Mouse (Mus musculus) splenic B cell, adult 2 months (primary cell): ENCODE data around the gene Fbxw4.
A peak's percentile ranks its signal among the peaks of the same experiment; 100 is the strongest.

Experiments used
- DNase-seq: peaks from one replicate; pipeline ENCODE4 v3.0.0-alpha.2; 2011; ENCODE audit warnings: low read depth, low spot score
- H3K27me3 ChIP-seq: 2 replicates; pipeline ENCODE4 v1.6.1; 2012; ENCODE audit warnings: mild to moderate bottlenecking, low read length, moderate library complexity, mixed read lengths; ENCODE audit not compliant: control insufficient read depth, poor library complexity, insufficient read depth, severe bottlenecking
- H3K36me3 ChIP-seq: 2 replicates; pipeline ENCODE4 v1.6.1; 2012; ENCODE audit warnings: mild to moderate bottlenecking, low read length, moderate library complexity, mixed read lengths; ENCODE audit not compliant: control insufficient read depth, poor library complexity, insufficient read depth, severe bottlenecking

Fbxw4 gene

DNA sequence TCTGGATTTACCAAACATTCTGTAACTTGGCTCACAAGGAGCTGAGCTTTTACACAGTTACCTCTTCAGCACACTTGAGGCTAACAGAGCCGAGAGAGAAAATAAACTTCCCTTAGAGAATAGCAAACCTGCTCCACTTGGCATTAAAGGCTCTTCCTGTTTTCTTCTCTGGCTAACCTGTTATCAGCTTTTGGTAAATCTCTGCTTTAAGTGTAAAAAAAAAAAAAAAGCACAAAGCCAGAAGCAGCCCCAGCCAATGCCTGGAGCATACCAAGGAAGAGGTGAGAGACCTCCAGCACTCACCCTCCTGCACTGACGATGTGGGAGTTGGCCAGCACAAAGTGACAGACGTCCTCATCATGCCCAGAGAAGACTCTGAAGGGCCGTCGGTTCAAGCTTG, 24.2 kb downstream of the Fbxw4 start:
- Histone ChIP-seq H3K36me3 (peaks cover 6% of the 10 kb centered on the region), H3K27me3 (no peaks in the 10 kb centered on the region)
- DNase-seq, result no peak

DNA sequence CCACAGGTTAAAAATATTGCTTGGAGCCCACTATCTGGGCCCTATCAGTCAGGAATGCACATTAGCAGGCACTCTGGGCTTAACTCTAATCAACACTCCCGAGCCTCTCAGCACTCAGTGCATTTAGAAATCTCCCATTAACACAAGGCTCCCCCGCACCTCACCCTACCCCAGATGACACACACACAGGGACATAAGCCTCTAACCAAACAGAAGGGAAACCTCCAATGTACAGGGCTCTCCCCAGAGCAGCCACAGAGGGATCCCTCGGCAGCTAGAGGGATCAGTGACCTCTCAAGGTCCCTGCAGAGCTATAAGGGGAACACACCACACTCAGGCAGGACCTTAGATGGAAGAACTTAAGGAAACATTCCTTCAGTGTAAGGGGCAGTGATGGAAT, 28.5 kb downstream of the Fbxw4 start:
- no peak for DNase-seq
- no peaks in the 10 kb centered on the region for H3K27me3 ChIP-seq
- H3K36me3 ChIP-seq, result peaks cover 6% of the 10 kb centered on the region

DNA sequence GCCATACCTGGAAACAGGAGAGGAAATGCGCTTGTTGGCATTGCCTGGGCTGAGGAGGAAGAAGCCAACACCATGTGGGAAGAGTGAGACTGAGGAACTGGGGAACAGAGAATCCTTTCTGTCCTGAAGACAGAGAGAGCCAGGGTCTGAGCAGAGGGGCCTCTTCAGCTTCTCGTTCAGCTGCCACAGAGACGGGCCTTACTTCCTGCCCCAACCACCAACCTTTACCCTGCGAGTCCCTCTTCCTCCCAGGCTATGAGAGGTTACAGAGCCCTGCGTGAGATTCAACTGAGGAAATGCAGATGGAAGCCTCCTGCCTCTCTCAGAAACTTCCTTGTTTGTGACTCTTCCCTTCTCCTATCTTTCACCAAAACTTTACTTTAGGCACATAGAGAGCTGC, 29.2 kb downstream of the Fbxw4 start:
- peaks cover 6% of the 10 kb centered on the region for H3K36me3 ChIP-seq
- no peak for DNase-seq
- no peaks in the 10 kb centered on the region for H3K27me3 ChIP-seq

- peaks cover 3% of the 10 kb centered on the region for H3K36me3 ChIP-seq
- DNase-seq, result peak; percentile 27
- no peaks in the 10 kb centered on the region for H3K27me3 ChIP-seq
These were observed 30.9 kb downstream of the Fbxw4 start for GRCm38 (mm10) chr19:45629219-45629618.

- no peak for DNase-seq
- Histone ChIP-seq H3K36me3 (peaks cover 3% of the 10 kb centered on the region), H3K27me3 (no peaks in the 10 kb centered on the region)
These were observed 31.5 kb downstream of the Fbxw4 start for GRCm38 (mm10) chr19:45628649-45629048.

DNA sequence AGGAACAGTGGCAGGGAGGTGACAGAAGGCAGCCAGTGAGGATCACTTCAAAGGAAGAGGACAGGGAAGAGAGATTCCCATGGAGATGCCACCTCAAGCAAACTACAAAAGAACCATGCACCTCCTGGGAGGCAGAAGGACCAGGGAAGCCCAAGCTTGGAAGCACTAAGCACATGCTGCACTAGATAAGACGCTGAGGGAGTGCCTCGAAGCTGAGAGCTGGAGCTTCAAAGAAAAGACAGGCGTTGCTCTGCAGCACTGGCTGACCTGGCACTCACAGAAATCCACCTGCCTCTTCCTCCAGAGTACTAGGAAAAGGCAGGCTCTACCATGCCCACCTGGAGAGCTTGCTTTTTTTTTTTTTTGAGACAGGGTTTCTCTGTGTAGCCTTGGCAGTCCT, 33.1 kb downstream of the Fbxw4 start:
- no peaks in the 10 kb centered on the region for H3K27me3 ChIP-seq
- H3K36me3 ChIP-seq, result peaks cover under 1% of the 10 kb centered on the region
- no peak for DNase-seq

- Histone ChIP-seq H3K27me3 (no peaks in the 10 kb centered on the region), H3K36me3 (no peaks in the 10 kb centered on the region; the same call in 1 of the 2 replicates)
- DNase-seq, result peak; percentile 43
These were observed 36.4 kb downstream of the Fbxw4 start for GRCm38 (mm10) chr19:45623710-45624109.

DNA sequence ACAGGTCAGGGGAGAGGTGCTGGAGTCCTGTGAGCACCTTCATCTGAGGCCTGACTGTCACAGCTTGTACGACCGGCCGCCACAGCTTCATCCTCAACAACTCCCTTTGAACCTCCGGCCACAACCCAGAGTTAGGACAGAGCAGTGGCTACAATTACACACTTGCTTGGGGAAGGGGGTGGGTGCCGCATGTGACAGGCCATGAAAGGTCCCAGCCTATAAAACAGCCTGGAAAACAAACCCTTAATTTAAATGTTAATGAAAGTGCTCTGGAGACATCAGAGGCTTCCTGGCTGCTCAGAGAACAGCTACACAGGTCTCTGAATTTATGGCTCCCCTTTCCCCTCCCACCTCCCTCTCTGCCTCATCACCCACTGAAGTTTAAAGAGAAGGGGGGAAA, 38.0 kb downstream of the Fbxw4 start:
- DNase-seq, result no peak
- Histone ChIP-seq H3K36me3 (no peaks in the 10 kb centered on the region; the same call in 1 of the 2 replicates), H3K27me3 (no peaks in the 10 kb centered on the region)

DNA sequence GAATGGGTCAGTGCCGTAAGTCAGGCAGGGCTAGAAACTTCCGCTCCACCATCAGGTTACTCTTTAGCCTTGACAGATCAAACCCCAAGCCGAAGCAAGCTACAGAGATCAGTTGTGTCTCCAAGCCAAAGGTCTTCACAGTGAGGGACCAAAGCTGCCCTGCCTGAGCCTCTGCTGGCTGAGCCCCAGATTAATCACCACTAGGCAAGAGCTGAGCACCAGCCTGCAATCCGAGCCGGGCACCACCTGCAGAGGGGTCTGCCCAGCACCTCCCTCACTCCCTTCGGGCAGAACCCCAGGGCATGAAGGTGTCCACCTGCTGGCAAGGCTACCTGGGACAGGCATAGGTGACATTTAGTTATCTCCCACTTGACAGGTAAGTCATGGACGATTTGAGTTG, 39.1 kb downstream of the Fbxw4 start:
- DNase-seq, result no peak
- no peaks in the 10 kb centered on the region for H3K27me3 ChIP-seq
- no peaks in the 10 kb centered on the region; the same call in 1 of the 2 replicates for H3K36me3 ChIP-seq

DNA sequence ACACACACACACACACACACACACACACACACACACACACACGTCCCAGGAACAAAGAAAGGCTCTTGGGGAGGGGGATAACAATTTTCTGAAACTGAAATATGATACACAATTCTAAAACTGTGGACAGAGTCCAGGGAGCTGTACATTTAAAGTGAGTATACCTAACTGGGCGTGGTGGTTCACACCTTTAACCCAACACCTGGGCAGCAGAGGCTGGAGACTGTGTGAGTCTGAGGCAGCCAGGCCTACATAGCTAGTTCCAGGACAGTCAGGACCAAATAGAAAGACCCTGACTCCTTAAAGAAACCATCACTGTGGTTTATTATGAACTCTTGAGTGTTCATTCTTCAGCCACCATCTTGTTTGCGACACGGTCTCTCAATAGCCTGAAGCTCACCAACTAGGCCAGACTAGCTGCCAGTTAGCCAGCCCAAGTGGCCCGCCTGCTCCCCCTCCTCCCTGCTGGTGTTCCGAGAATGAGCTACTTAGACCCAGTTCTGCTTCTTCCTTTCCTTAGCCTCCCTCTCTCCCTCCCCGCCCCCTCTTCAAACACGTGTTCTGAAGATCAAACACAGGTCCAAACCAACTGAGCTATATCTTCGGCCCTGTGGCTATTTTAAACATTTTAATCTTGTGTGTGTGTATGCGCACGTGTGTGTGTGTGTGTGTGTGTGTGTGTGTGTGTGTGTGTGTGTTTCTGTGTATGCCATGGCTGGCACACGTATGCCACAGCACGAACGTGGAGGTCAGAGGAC, 40.2 kb downstream of the Fbxw4 start:
- DNase-seq, result no peak
- no peaks in the 10 kb centered on the region for H3K27me3 ChIP-seq
- H3K36me3 ChIP-seq, result no peaks in the 10 kb centered on the region

GRCm38 (mm10) chr19:45618184-45618583, 41.9 kb downstream of the Fbxw4 start:
- DNase-seq, result no peak
- H3K27me3 ChIP-seq, result no peaks in the 10 kb centered on the region
- H3K36me3 ChIP-seq, result no peaks in the 10 kb centered on the region

GRCm38 (mm10) chr19:45616735-45617134, 43.4 kb downstream of the Fbxw4 start:
- DNase-seq, result no peak
- H3K36me3 ChIP-seq, result no peaks in the 10 kb centered on the region
- no peaks in the 10 kb centered on the region for H3K27me3 ChIP-seq

GRCm38 (mm10) chr19:45616214-45616518, 43.9 kb downstream of the Fbxw4 start:
- no peak for DNase-seq
- no peaks in the 10 kb centered on the region for H3K36me3 ChIP-seq
- H3K27me3 ChIP-seq, result no peaks in the 10 kb centered on the region

DNA sequence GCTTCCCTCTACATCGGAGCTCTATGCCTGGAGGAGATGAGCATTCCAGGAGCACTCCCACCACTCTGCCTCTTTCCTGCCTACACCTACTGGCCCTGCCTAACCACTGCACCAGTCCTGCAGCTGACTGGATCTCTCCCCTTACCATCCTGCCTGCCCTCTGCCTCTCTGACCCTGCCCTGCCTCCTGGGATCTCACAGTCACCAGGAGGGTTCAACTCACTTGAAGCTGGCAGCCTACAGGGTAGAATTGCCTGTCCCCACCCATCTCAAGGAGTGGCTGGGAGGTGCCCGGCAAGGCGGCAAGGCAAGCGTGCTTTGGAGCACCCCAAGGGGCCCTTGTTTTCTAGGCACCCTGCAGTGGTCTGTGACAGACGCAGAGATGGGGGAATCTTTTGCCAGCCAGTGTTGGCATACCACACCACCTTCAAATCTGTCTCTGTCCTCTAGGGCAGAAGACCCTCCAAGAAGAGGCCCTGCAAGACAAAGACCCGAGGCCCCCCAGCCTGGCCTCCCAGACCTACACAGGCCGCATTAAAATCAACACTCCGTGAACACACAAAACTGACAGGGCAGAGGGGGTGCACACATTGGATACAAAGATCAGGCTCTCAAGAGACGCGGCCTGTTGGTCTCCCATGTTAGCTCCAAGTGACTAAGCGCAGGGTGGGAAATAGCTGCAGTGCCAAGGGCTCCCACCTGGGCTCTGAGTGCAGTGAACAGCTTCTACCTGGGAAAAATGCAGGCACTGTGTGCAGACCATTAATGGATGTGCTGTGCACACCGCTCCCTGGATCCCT, 44.5 kb downstream of the Fbxw4 start:
- no peaks in the 10 kb centered on the region for H3K36me3 ChIP-seq

GRCm38 (mm10) chr19:45614928-45615327, 45.2 kb downstream of the Fbxw4 start:
- H3K36me3 ChIP-seq, result no peaks in the 10 kb centered on the region
- H3K27me3 ChIP-seq, result no peaks in the 10 kb centered on the region
- no peak for DNase-seq

More for the DNA sequence above, 44.5 kb downstream of the Fbxw4 start:
- H3K27me3 ChIP-seq, result no peaks in the 10 kb centered on the region
- DNase-seq, result no peak
